Mouse (Mus musculus) erythroblast, adult 5-6 weeks (primary cell): ENCODE results near the gene Zdhhc14. TPM values are rescaled to one million over a fixed set of nuclear protein-coding genes. Genes with fewer than 3 reads are reported as not detected.

Experiments used
- ATAC-seq: replicated peaks from 2 replicates; pipeline ENCODE4 v1.8.0; 2016; ENCODE audit warnings: moderate number of reproducible peaks, mild to moderate bottlenecking, moderate TSS enrichment, inconsistent platforms; ENCODE audit not compliant: poor library complexity, low FRiP score, severe bottlenecking
- total RNA-seq, 2 experiments: library from RNA; stranded (forward) in 1 of 2; stranded (reverse) in 1 of 2; fragments of 150-400 nt in 1 of 2; fragments of 200-764, 138-1000 nt in 1 of 2; gene quantifications; 2 replicates each; pipeline versions ENCODE4 v1.2.3 to v1.2.4; 2015 to 2017; ENCODE audit warnings: low replicate concordance in 2 of 2

Gene Zdhhc14
- total RNA-seq, 2 experiments from 2014 or later, result 45.3 to 51.8 TPM

GRCm38 (mm10) chr17:5503981-5504760 is 11.8 kb downstream of the Zdhhc14 start:
- ATAC-seq, result no peak

GRCm38 (mm10) chr17:5504969-5505368 is 12.6 kb downstream of the Zdhhc14 start:
- ATAC-seq, result 0 out of 2 replicates have a peak, but pooled peaks have one; percentile 19

GRCm38 (mm10) chr17:5506553-5506952 is 14.2 kb downstream of the Zdhhc14 start:
- ATAC-seq, result peak; percentile 62

GRCm38 (mm10) chr17:5506988-5507387 is 14.6 kb downstream of the Zdhhc14 start:
- peak; percentile 85 for ATAC-seq

- no peak for ATAC-seq
Observed at GRCm38 (mm10) chr17:5508030-5508429, 15.7 kb downstream of the Zdhhc14 start.

GRCm38 (mm10) chr17:5510564-5510963 is 18.2 kb downstream of the Zdhhc14 start:
- ATAC-seq, result peak; percentile 58

GRCm38 (mm10) chr17:5511724-5512123 is 19.4 kb downstream of the Zdhhc14 start:
- 0 out of 2 replicates have a peak, but pooled peaks have one; percentile 36 for ATAC-seq

- ATAC-seq, result no peak
Observed at GRCm38 (mm10) chr17:5519466-5519865, 27.1 kb downstream of the Zdhhc14 start.

- ATAC-seq, result no peak
Observed at GRCm38 (mm10) chr17:5519910-5520592, 27.7 kb downstream of the Zdhhc14 start.

GRCm38 (mm10) chr17:5521532-5521931 is 29.2 kb downstream of the Zdhhc14 start:
- ATAC-seq, result no peak

- no peak for ATAC-seq
Observed at GRCm38 (mm10) chr17:5529552-5529951, 37.2 kb downstream of the Zdhhc14 start.

GRCm38 (mm10) chr17:5532816-5533215 is 40.5 kb downstream of the Zdhhc14 start:
- ATAC-seq, result no peak

- peak; percentile 72; the same call in 1 of the 2 replicates for ATAC-seq
Observed at GRCm38 (mm10) chr17:5535357-5535756, 43.0 kb downstream of the Zdhhc14 start.

- ATAC-seq, result no peak
Observed at GRCm38 (mm10) chr17:5536259-5537094, 44.1 kb downstream of the Zdhhc14 start.

- no peak for ATAC-seq
Observed at GRCm38 (mm10) chr17:5537095-5537575, 44.8 kb downstream of the Zdhhc14 start.

- ATAC-seq, result no peak
Observed at GRCm38 (mm10) chr17:5542177-5542576, 49.8 kb downstream of the Zdhhc14 start.

GRCm38 (mm10) chr17:5544065-5544464 is 51.7 kb downstream of the Zdhhc14 start:
- no peak for ATAC-seq

GRCm38 (mm10) chr17:5545065-5545464 is 52.7 kb downstream of the Zdhhc14 start:
- ATAC-seq, result no peak

- ATAC-seq, result no peak
Observed at GRCm38 (mm10) chr17:5548546-5548945, 56.2 kb downstream of the Zdhhc14 start.

- no peak for ATAC-seq
Observed at GRCm38 (mm10) chr17:5549460-5549859, 57.1 kb downstream of the Zdhhc14 start.
